Mouse (Mus musculus) gastrocnemius, adult 2 months (tissue): ENCODE data around the gene A930004D18Rik. TPM values are rescaled to one million over a fixed set of nuclear protein-coding genes. Genes with fewer than 3 reads are reported as not detected.

Experiments used
- DNase-seq: peaks from one replicate; pipeline ENCODE4 v3.0.0; 2022
- H3K27ac ChIP-seq: fragments of 200-600 bp; 2 replicates; pipeline ENCODE4 v1.8.1; 2022; ENCODE audit warnings: mild to moderate bottlenecking
- H3K4me3 ChIP-seq: fragments of 200-600 bp; 2 replicates; pipeline ENCODE4 v1.8.1; 2022; ENCODE audit warnings: mild to moderate bottlenecking, moderate library complexity
- CTCF ChIP-seq: fragments of 200-600 bp; IDR thresholded peaks from 2 replicates; pipeline ENCODE4 v1.8.1; 2022; ENCODE audit warnings: antibody characterized with exemption, mild to moderate bottlenecking, moderate library complexity
- intact Hi-C: fragments of 180-260 bp; cut with DNase I; formaldehyde crosslinking; loops from one replicate; pipeline ENCODE4 v1.15.1; 2025
- total RNA-seq, 2 experiments: library from RNA; stranded (reverse); gene quantifications; 2 replicates each; pipeline ENCODE4 v1.2.3; 2021

A930004D18Rik gene
- total RNA-seq, 2 experiments from 2014 or later: 0.20 to 0.59 TPM

DNA sequence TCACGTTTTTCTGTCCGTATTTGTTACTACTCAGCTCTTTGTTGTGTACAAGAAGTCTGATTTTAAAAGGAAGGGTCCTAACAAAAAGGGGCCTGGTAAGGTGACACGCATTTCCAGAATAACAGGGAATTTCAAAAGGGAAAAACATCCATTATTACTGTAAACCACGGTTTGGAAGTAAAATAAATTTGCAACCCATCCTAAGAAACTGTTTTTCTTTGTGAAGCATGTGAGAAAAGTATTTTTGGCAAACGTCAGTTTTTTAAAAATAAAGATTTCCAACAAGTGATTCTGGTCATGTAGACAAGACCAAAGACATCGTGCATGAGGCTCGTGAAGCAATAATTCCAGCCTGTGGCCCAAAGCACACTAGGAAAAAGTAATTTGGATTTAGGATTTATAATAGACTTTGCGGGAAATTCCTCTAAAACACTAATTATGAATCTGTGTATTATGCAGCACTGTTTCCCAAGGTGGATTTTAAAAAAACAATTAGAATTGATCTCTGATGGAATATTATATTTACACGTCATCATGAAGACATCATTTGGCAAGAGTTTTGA, 20.7 kb upstream of the A930004D18Rik start:
- intact Hi-C loops: loop anchor here (10.0 kb wide), 4 partner anchors 147 to 707 kb away; partner anchors contain the start of genes Bmi1, Commd3 and Dnajc1
- TF ChIP-seq CTCF: no peak
- H3K27ac ChIP-seq: peak overlapping the region; percentile 100
- no peak for DNase-seq
- peak overlapping the region; percentile 91 for H3K4me3 ChIP-seq

- TF ChIP-seq CTCF: no peak
- DNase-seq: peak; percentile 75
- H3K4me3 ChIP-seq: peak overlapping the region; percentile 91
- H3K27ac ChIP-seq: peak overlapping the region; percentile 100
- intact Hi-C loops: loop anchor here (10.0 kb wide), 4 partner anchors 147 to 707 kb away; partner anchors contain the start of genes Bmi1, Commd3 and Dnajc1
Measured at GRCm38 (mm10) chr2:18057336-18058145, 20.0 kb upstream of the A930004D18Rik start.

DNA sequence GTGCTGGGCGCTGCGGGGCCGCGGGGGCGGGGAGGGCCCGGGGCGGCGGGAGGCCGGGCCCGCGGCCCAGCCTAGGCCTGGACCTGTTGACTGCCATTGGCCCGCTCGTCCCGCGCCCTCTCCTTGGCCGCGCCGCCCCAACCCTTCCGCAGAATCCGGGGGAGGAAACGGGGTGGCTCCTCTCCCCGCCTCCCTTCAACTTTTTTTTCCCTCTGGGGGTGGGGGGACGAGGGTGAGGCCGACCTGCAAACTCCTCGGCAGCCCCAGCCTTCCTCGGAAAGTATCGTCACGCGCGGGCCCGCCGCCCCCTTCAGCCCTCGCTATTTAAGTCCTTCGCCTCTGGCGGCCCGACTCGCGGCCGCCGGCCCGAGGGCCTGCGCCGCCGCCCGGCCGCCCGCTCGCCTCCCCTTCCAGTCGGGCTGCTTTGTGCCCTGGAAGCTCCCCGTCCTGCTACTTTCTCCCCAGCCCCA, 19.3 kb upstream of the A930004D18Rik start:
- intact Hi-C loops: loop anchor here (1.0 to 10.0 kb wide), 5 partner anchors 7 to 708 kb away; partner anchors contain the start of genes Bmi1, Commd3 and Dnajc1
- peak; percentile 97 for DNase-seq
- H3K27ac ChIP-seq: peak overlapping the region; percentile 100
- TF ChIP-seq CTCF: peak; percentile 13; the same call in 1 of the 2 replicates
- H3K4me3 ChIP-seq: peak overlapping the region; percentile 91

GRCm38 (mm10) chr2:18055929-18056785, 18.6 kb upstream of the A930004D18Rik start:
- Histone ChIP-seq H3K4me3 (peak overlapping the region; percentile 91), H3K27ac (peak overlapping the region; percentile 100)
- TF ChIP-seq CTCF: no peak
- intact Hi-C loops: loop anchor here (1.0 to 10.0 kb wide), 5 partner anchors 8 to 709 kb away; partner anchors contain the start of genes Bmi1, Commd3 and Dnajc1
- DNase-seq: peak; percentile 99

DNA sequence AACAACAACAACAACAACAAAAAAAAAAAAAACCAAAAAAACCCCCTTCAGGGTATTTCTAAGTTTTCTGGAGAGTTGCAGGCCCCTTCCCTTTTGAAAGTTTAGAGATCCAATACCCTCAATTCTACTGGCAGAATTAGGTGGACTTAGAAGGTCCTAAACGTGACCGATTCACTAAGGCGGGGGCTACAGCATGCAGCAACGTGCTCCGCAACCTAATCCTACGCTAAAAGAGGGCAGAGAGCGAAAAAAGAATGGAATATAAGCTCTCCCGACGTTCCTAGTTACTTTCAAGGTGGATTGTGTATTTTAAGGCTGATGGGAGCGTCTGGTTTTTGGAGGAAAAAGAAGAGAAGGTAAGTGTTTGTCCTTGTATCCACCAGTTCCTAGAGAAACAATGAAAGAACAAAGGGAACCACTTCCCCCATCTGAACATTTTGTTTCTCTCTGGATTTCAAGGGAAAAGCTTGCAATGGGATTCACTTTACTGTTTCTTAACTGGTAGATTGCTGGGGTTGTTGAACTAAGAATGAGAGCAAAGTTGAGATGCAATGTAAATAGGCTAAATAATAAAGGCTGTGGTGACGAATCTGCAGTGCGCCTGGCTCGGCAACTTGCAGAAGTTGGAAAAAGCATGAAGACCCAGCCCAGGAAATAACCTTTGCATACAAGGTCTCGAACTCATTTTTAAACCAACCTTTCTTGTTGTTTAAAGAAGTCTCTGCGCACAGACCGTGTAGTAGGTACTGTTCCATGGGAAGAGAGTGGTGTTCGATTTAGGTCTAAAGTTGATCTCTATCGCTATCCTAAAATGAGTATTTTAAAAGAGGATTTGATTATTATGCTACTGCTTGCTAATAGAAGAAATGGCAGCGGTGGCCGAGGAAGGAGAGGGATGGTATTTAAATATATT, 17.7 kb upstream of the A930004D18Rik start, which contains the start of gene Mllt10:
Gene Mllt10, plus strand, starts transcription at position 222 of the 913 bp plus-strand sequence.
- intact Hi-C loops: loop anchor here (10.0 kb wide), 4 partner anchors 150 to 710 kb away; partner anchors contain the start of genes Bmi1, Commd3 and Dnajc1
- no peak for TF ChIP-seq CTCF

DNA sequence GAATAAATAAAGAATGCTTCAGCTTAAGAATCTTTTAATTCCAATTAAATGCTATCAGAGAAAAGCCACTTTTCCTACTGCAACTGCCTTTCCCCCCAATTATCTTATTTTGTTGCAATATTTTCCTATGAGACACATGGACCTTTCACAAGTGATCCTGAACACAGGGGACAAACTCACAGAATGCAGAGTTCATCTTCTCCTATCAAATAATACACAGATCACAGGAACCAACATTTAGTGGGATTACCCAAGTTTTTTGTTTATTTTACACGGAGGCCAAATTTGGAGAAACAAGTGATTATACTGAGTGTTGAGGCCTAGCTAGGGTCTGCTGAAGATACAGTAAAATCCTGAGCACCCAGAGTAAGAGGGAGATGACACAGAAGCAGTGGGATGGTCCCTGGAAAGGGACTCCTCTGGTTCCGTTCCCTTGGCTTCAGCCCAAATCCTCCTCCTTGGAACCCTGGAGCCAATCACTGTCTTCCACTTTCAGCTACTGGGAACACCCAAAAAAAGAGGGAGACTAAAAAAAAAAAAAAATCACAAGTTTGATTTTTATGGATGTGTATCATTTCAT, 16.5 kb upstream of the A930004D18Rik start:
- Histone ChIP-seq H3K27ac (no peak overlapping the region), H3K4me3 (no peak overlapping the region)
- peak; percentile 44 for DNase-seq
- TF ChIP-seq CTCF: no peak
- intact Hi-C loops: loop anchor here (10.0 kb wide), 4 partner anchors 151 to 711 kb away; partner anchors contain the start of genes Bmi1, Commd3 and Dnajc1

More for the DNA sequence above, 17.7 kb upstream of the A930004D18Rik start, which contains the start of gene Mllt10:
- Histone ChIP-seq H3K27ac (peak within 1 kb of the TSS; percentile 98), H3K4me3 (peak within 1 kb of the TSS; percentile 91)
- DNase-seq: no peak

GRCm38 (mm10) chr2:18053243-18053950, 15.9 kb upstream of the A930004D18Rik start:
- no peak for TF ChIP-seq CTCF
- intact Hi-C loops: loop anchor here (10.0 kb wide), 4 partner anchors 151 to 711 kb away; partner anchors contain the start of genes Bmi1, Commd3 and Dnajc1
- Histone ChIP-seq H3K27ac (no peak overlapping the region), H3K4me3 (no peak overlapping the region)
- no peak for DNase-seq

DNA sequence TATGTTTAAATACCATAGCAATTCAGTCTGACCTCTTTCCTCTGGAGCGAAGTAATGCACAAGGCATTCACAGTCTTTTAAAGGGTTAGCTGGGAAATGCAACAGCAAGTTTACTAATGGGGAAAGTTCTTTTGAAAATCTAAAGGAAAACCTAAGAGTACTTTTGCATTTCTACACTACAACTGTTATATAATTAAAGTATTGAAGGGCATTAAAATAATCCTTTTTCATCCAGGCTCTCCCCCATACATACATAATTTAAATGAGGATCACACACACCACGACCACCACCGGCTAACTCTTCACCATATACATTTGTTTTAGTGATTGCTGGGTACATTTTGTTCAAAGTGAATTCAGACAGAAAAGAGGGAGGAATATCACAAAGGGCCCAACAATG, 15.0 kb upstream of the A930004D18Rik start:
- H3K4me3 ChIP-seq: no peak overlapping the region
- intact Hi-C loops: loop anchor here (10.0 kb wide), 4 partner anchors 152 to 712 kb away; partner anchors contain the start of genes Bmi1, Commd3 and Dnajc1
- no peak overlapping the region for H3K27ac ChIP-seq
- no peak for DNase-seq
- TF ChIP-seq CTCF: no peak

- Histone ChIP-seq H3K27ac (no peak overlapping the region), H3K4me3 (no peak overlapping the region)
- intact Hi-C loops: loop anchor here (10.0 kb wide), 4 partner anchors 153 to 713 kb away; partner anchors contain the start of genes Bmi1, Commd3 and Dnajc1
- no peak for DNase-seq
- no peak for TF ChIP-seq CTCF
Measured at GRCm38 (mm10) chr2:18051831-18052170, 14.3 kb upstream of the A930004D18Rik start.
